Mouse (Mus musculus): ENCODE data around the gene Fcrlb. TPM values are rescaled to one million over a fixed set of nuclear protein-coding genes. Genes with fewer than 3 reads are reported as not detected.

The Fcrlb gene
- polyA plus RNA-seq, 1 experiment from 2014 or later = not detected

Other genes with a start within 250 kb of the Fcrlb start
- gene Atf6, start 45.2 kb downstream of the Fcrlb start, polyA plus RNA-seq (2015; fragmentation: Nextera tagmentation; extraction: Ambion mirVana) = 9.8 and 10.2 TPM in 2 replicates
- 0.62 and 0.84 TPM in 2 replicates for gene Gm26620, start 27.9 kb downstream of the Fcrlb start, polyA plus RNA-seq (2015; fragmentation: Nextera tagmentation; extraction: Ambion mirVana)
- 23.0 TPM in 2 replicates for gene Dusp12, start 27.4 kb downstream of the Fcrlb start, polyA plus RNA-seq (2015; fragmentation: Nextera tagmentation; extraction: Ambion mirVana)
- 0.09 and 0.22 TPM in 2 replicates for gene Fcrla, start 14.6 kb upstream of the Fcrlb start, polyA plus RNA-seq (2015; fragmentation: Nextera tagmentation; extraction: Ambion mirVana)
- 1.2 and 2.9 TPM in 2 replicates for gene Fcgr2b, start 63.6 kb upstream of the Fcrlb start, polyA plus RNA-seq (2015; fragmentation: Nextera tagmentation; extraction: Ambion mirVana)
- gene Fcgr4, start 106.0 kb upstream of the Fcrlb start, polyA plus RNA-seq (2015; fragmentation: Nextera tagmentation; extraction: Ambion mirVana) = 1.1 and 1.4 TPM in 2 replicates
- 10.4 and 11.9 TPM in 2 replicates for gene Fcgr3, start 152.0 kb upstream of the Fcrlb start, polyA plus RNA-seq (2015; fragmentation: Nextera tagmentation; extraction: Ambion mirVana)
- gene Cfap126, start 201.0 kb upstream of the Fcrlb start, polyA plus RNA-seq (2015; fragmentation: Nextera tagmentation; extraction: Ambion mirVana) = 2.7 and 3.5 TPM in 2 replicates
- gene Sdhc, start 237.7 kb upstream of the Fcrlb start, polyA plus RNA-seq (2015; fragmentation: Nextera tagmentation; extraction: Ambion mirVana) = 525 and 563 TPM in 2 replicates
- 0.63 and 1.7 TPM in 2 replicates for gene Mpz, start 237.8 kb upstream of the Fcrlb start, polyA plus RNA-seq (2015; fragmentation: Nextera tagmentation; extraction: Ambion mirVana)